Mouse (Mus musculus): ENCODE measurements around the gene Adam12.

Gene Adam12

DNA sequence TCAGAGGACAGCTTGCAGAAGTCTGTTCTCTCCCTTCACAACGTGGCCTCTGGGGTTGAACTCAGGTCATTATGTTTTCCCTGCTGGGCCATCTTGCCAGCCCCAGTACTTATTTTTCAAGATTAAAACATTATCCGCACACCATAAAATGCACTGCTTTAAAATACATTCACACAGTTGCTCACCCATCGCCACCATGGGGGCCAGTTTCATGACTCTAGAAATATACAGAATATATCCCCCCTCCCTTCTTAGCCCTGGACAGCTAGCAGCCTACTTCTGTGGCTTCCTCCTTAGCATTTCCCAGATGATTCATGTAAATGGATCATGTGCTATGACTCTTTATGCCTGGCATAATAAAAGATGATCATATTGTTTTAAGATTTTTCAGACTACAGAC, 355.8 kb downstream of the Adam12 start:
- no peak for DNase-seq (ENCODE audit: low read depth, low spot score)

DNA sequence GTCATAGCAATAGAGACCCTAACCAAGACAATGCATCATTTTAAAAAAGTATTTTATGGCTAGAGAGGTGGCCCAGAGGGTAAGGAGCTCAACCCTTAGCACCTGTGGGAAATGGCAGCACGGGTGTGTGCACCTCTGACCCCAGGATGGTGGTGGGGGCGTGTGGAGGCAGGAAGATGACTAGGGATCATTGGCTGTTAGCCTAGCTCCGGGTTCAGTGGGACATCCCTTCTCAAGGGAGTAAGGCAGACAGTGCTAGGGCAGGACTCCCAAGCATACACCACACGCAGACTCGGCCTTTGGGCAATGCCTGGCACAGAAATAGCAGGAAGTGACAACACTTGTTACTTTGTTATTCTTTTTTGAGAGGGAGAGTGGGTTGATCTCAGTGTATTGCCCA, 359.2 kb downstream of the Adam12 start:
- DNase-seq (ENCODE audit: low read depth, low spot score): no peak

DNA sequence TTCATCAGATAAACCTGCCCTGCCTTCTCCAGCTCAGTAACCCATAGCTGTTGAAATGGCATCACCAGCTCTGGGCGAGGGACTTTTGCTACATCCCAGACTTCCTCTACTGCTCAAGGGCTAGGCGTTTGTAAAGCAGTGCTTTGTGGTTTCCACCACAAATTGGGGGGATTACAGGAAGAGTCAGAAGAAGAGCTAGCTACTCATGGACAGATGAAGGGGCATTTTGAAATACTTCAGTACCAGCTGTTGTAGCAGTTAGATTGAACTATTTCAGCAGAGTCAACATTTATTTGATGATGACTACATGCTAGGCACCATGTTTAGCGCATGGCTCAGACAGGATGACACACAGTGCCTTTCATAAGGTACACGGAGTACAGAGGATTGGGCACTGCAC, 361.7 kb downstream of the Adam12 start:
- no peak for DNase-seq (ENCODE audit: low read depth, low spot score)

DNA sequence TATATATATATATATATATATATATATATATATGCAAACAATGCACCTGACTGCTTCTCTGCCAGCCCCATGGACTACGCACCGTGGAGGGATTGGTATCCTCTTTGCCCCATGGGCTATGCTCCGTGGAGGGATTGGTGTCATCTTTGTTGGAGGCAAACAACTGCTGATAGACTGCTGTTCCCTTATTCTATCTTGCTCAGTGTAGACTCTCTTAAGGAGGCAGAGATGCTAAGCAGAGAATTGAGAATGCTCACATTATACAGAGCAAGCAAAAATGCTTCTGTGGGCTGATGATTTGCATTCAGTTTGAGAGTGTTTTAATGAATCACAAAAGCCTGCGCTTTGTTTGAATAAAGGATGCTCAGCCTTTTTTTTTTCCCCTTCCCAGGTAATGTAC, 368.3 kb downstream of the Adam12 start:
- DNase-seq (ENCODE audit: low read depth, low spot score): peak; percentile 15

DNA sequence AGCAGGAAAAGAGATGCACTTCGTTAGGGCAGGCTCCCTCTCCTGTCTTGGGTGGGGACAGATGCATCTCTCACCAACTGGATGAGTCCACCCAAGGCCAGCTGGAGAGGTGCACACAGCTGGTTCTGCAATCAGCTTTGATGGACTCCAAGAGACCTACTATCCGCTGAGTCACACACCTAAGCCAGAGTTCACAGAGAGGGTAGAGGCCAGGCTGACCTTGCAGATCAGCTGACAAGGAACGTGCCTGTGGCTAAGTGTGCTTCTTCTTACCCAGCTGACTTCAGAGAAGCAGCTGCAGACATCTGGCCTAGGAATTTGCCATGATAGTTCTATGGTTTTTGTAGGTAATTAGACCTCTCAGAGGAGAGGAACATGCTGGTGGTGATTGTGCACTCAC, 368.8 kb downstream of the Adam12 start:
- no peak for DNase-seq (ENCODE audit: low read depth, low spot score)

DNA sequence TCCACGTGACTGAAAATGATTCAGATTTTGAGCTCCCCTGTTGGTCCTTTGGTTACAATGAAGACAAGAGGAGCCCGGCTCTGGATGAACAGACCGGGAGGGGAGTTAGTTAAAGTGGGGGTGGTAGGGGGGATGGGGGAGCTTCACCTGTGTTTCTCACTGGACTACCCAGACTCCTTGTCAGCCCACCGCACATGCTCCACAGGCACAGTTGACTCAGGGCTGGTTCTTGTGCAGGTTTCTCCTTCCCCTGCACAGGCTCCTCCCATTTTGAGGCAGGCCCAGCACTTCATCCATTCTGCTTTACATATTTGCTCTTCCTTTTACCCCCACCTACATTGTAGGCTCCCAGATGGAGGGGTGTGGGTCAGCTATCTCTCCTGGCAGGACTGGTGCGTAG, 369.2 kb downstream of the Adam12 start:
- no peak for DNase-seq (ENCODE audit: low read depth, low spot score)

DNA sequence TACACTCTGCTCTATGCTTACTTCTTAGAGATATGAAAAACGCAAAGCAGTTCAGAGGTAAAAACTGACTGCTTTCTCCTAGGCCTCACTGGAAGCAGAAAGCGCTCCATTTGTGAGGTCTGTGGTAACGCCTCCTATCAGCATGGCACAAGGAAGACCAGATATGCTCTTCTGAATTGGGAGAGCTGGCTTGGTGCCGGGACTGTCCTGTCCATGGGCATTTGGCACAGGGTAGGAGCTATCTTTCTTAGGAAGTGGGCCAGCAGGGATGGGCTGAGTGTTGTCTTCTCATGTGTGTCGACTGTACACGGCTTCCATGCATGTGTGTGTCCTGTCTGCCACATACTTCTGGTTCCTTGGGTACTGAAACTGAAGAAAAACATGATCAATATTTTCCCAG, 369.7 kb downstream of the Adam12 start:
- no peak for DNase-seq (ENCODE audit: low read depth, low spot score)

DNA sequence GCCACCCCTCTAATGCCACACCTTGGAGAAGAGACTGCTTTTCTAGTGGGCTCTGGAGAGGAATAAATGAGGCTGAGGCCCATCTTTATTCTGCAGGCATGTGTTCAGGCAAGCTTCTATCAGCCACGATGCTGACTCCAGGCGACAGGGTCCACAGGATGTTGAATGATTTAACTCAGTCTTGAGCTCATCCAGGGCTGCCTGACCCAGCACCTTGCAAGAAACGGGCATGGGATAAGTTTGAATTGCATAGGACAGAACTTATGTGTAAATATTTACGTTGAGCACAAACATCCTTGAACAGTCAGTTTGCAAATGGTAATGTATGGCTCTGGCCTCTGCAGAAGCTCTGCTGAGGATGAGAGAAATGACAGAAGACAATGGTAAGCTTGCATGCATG, 372.4 kb downstream of the Adam12 start:
- DNase-seq (ENCODE audit: low read depth, low spot score): no peak

DNA sequence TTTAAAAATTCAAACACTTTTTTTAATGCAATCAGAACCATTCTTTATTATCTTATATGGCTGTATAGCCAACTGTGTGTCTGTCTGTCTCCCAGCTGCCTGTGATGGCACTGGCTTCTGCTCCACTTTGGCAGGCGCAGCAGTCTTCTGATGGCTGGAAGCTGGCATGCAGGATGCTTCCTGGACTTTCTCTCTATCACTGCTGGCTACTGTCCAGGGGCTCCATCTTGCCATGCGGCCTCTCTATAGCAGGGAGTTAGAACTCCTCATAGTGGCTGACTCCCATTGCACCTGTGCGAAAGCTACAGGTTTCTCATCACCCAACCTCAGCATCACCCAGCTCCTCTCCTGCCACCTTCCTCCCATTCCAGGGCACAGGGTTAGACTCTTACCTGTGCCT, 373.4 kb downstream of the Adam12 start:
- no peak for DNase-seq (ENCODE audit: low read depth, low spot score)

DNA sequence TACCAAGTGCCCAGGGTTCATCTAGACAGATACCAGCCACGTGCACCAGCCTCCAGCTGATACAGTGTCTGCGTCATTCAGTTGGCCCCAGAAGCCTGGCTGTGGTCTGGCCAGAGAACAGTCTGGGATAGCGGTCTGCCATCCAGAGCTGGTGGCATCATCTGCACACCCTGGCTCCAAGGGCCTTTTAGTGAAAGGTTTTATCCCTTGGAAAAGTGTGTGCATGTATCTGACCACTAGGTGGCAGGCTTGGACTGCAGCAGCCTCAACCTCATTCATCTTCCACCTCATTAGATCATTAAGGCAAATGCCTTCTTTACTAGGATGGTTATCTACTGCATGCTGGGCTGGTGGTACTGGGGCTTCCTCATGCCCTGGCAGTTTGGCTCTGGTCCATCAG, 375.7 kb downstream of the Adam12 start:
- peak; percentile 55 for DNase-seq (ENCODE audit: low read depth, low spot score)

DNA sequence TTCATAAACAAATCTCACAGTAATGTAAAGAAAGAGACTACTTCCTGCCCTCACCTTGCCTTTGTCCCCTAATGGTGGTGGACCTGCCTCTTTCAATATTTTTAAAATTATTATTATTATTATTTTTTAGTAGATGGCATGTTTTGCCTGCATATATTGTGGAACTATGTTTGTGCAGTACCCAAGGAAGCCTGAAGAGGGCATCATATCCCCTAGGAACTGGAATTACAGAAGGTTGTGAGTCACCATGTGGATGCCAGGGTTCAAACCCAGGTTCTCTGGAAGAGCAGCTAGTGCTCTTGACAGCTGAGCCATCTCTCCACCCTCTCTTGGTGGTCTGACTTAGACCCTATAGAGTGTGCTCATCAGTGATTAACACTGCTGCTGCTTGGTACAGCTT, 381.2 kb downstream of the Adam12 start:
- no peak for DNase-seq (ENCODE audit: low read depth, low spot score)

DNA sequence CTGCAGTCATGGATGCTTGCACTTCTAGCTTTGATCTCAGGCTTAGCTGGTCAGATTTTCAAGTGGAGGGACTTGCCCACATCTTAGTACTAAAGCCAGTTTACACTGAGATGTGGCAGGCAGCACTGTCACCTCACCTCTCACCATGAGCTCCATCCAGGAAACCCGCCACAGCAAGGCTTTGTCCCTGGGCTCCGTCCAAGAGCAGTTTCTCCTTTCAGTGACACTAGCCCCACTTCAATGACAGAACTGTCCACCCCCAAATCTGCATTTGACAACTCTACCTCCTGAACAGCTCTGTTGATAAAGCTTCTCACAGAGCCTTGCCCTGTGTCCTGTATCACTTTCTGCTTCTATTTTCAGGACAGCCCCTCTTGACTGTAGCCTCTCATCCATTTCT, 383.8 kb downstream of the Adam12 start:
- no peak for DNase-seq (ENCODE audit: low read depth, low spot score)

DNA sequence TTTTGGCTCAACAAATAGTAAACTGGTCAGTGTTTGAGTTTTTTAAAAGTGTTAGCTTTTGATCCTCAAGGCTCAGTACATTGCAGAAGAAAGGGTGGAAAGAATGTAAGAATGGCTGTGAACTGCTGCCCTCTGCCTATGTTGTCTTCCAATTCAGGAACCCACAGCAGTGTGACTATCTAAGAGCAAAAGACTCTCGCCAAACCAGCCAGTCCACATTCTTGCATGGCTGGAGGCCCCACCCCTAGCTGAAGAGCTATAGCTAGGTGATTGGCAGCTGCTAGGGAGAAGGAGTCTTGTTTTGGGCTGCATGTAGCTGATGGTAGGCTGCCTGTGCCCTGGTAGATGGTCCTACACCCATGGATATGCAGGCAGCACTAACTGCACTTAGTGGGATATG, 384.8 kb downstream of the Adam12 start:
- no peak for DNase-seq (ENCODE audit: low read depth, low spot score)

DNA sequence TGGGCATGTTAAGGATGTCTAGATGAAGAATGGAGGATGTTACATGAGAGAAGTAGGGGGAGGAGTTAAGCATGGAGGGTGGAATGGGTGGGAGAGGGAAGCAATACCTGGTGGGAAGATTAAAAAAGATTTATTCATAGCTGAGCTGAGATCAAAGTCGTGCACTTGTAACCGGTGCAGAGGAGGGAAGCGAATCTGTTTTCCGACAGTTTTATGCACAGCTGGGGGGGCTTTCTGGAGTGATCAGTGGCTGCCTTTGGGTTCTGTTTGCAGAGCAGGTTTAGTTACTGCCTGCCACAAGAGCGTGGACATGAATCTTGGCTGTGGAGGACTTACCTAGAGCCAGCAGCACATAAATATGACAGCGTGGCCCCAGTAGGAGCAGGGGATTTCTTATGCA, 389.9 kb downstream of the Adam12 start:
- DNase-seq (ENCODE audit: low read depth, low spot score): no peak

DNA sequence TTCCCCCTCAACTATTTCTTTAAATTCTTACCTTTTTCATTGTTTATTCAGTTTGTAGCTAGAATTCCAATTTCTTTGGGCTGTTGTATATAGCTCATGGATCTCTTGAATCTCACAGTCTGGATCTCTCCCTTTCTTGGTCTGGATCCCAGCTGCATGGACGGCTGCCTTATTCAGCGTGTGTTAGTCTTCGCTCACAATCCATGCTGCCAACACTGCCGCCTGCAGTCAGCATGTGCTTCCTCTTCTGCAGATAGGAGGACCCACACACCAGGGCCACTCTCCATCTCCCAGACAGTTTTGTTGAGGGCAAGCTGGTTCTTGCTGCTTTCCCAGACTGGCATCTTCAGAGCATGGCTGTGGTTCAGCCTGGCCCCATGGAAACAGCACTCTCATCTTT, 392.4 kb downstream of the Adam12 start:
- DNase-seq (ENCODE audit: low read depth, low spot score): peak; percentile 54
